Mouse (Mus musculus): ENCODE results near the gene Ap5b1.

Ap5b1 gene

GRCm38 (mm10) chr19:5567534-5568469 lies at the start of gene Ap5b1:
Gene Ap5b1, plus strand, starts transcription at chr19:5568025.
- DNase-seq (ENCODE audit: low read depth in 1 of 2, low spot score in 2 of 2) = peak; percentile 76 to 83

DNA sequence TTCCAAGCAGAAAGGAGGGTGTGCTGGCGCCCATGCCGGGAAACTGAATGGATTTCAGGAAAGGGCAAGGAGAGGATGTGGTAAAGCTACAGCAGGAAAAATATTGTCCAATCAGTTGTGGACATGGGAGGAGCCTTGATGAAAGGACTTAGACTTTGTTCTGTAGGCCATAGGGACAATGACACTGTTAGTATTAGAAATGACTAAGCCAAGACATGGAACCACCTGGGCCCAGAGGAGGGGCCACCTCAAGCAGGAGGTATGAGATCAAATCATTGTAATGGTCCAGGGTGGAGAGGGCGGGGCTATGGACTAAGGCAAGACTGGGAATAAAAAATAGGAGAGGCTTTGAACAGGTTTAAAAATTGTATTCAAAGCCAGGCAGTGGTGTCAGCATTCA lies 49.1 kb upstream of the Ap5b1 start:
- DNase-seq (ENCODE audit: low read depth in 1 of 2, low spot score in 2 of 2) = no peak

- DNase-seq (ENCODE audit: low read depth in 1 of 2, low spot score in 2 of 2) = no peak
Measured at GRCm38 (mm10) chr19:5525204-5525603, 42.6 kb upstream of the Ap5b1 start.

DNA sequence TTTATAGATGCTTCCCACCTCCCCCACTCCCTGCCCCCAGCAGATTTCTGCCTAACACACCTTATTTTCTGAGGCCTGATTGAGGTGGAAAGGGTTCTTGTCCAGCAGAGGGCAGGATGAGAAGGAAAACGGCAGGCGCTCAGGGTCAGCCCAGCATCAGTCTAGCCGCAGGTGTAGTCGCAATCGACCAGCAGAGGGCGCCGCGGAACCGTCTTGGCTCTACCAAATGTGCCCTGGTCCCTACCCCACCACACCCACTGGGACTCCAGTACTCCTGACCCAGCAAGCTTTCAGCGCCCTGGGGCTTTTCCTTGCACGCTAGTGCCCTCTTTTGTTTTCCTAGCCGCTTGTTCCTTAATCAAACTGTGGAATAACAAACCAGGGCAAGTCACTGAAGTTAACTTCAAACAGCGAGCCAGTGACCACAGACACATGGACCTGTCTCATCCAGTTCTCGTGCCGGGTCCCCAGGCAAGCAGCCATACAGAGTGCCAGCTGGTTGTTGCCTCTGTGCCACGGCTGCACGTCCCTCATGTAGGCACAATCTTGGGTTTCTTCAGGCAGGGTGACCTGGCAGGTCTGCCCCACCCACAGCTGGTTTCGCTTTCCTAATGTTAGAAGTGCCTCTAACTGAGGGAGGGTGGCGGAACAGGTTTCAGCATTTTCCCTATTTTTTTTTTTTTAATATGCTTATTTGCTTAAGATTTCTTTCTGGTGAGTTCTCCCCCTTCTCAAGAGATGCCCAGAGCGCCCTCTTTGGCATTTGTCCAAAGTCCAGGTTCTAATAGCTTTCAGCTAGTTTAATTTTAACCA lies 38.3 kb upstream of the Ap5b1 start:
- peak; percentile 86 to 91 for DNase-seq (ENCODE audit: low read depth in 1 of 2, low spot score in 2 of 2)

DNA sequence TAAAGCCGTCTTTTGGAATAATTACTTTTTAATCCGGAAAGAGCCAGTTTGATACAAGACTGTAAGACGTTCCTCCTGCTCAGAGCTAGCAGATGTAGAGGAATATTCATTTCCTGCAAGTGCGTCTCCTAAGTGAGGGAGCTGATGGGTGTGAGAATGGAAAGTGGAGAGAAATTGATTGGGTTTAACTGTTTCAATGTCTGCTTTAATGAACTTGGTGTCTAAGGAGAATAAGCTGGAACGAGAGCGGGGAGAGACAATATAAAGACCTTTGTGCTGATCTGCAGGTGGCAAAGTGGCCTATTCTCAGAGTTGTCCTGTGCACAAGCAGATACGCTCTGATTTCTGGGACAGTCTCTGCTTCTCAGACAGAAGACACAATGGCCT lies 37.7 kb upstream of the Ap5b1 start:
- DNase-seq (ENCODE audit: low read depth in 1 of 2, low spot score in 2 of 2) = no peak

DNA sequence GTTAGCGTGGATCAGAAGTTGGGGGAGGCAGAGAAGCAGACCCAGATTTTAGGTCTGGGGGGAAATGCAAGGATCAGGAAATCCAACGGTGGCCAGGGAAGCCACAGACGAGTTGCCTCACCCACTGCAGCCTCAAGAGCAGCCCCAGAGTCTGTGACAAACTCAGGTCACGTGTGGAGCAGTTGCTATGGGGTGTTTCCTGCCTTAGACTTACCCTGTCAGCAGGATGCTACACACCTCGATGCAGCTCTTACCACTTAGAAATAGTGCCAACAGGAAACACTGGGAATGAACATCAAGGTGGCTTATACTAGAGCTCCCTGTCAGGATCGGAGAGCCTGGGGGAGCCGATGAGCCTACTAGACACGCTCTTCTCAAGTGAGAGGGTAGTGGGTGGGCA lies 35.3 kb upstream of the Ap5b1 start:
- DNase-seq (ENCODE audit: low read depth in 1 of 2, low spot score in 2 of 2) = no peak

DNA sequence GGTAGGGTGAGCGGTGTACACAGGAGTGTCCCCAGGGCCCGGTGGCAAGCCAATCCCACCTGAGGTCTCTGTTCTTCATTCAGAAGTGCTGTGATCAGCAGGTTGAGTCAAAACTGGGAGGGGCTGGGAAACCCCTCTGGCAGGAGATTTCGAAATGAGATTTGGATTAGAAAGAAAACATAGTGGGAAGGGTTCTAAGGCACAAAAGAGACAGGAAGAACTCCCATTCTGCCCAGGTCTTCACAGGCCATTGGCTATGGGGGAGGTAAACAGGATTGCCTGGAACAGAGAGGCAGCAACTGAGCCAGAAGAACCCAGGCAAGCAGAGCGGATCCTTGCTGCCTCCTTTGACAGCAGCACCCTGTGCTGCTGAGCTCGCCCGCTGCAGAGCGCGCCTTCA lies 29.0 kb upstream of the Ap5b1 start:
- DNase-seq (ENCODE audit: low read depth in 1 of 2, low spot score in 2 of 2) = no peak

GRCm38 (mm10) chr19:5543362-5543761 lies 24.5 kb upstream of the Ap5b1 start:
- no peak for DNase-seq (ENCODE audit: low read depth in 1 of 2, low spot score in 2 of 2)

DNA sequence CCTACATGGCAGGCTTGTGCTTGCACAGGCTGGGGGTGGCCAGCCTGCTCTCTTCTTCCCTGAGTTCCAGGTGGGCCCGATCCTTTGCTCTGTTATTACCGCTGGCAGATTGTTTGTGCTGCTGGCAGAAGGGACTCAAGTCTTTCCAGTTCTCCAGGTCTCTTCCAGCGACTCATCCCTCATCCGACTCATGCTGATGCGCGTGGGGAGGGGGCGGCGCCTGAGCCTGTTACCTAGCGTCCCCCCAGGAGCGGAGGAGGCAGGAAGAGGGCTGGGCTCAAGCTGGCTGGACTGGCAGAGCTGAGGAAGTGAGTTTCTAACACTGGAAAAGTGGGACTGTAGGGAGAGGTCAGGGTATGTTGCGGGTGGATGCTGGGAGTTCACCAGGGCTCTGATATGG lies 23.8 kb upstream of the Ap5b1 start:
- DNase-seq (ENCODE audit: low read depth in 1 of 2, low spot score in 2 of 2) = no peak

GRCm38 (mm10) chr19:5547471-5548056 lies 20.3 kb upstream of the Ap5b1 start:
- no peak for DNase-seq (ENCODE audit: low read depth in 1 of 2, low spot score in 2 of 2)

GRCm38 (mm10) chr19:5553802-5554201 lies 14.0 kb upstream of the Ap5b1 start:
- DNase-seq (ENCODE audit: low read depth in 1 of 2, low spot score in 2 of 2) = no peak

DNA sequence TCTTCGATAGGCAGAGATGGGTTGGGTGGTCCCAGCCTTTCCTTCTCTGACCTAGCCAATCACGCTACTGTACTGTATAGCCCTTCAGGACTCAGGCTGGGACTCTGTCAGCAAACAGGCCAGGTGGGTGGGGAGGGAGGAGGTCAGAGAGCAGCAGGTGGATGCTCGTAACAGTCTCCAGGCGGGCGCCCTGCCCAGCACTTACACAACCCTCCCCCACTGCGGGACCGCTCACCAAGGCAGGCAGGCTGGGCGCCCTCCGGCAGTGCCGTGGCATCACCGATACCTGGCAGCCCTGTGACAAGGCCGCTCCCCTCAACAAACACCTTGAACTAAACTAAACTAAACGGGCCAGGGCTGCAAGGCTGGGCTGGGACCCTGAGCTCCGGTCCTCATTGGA lies 13.6 kb upstream of the Ap5b1 start:
- no peak for DNase-seq (ENCODE audit: low read depth in 1 of 2, low spot score in 2 of 2)

GRCm38 (mm10) chr19:5558169-5558568 lies 9.7 kb upstream of the Ap5b1 start:
- no peak for DNase-seq (ENCODE audit: low read depth in 1 of 2, low spot score in 2 of 2)

DNA sequence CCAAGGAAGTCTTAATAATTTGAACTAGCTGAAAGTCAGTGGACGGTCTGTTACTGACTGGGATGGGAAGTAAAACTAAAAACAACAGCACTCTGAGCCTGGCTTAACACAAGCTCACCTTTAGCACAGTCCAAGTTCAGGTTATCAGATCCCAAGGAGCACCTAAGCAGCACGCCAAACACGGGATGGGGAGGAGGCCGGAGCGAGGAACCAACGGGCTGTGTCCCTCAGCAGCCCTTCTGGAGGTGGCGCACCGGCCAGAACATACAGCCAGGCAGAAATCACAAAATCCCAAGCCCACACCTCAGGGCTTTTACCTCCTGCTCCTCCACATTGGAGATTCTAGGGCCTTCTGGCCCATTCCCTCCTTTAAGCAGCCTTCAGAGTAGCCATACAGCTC lies 9.1 kb upstream of the Ap5b1 start:
- DNase-seq (ENCODE audit: low read depth in 1 of 2, low spot score in 2 of 2) = no peak

DNA sequence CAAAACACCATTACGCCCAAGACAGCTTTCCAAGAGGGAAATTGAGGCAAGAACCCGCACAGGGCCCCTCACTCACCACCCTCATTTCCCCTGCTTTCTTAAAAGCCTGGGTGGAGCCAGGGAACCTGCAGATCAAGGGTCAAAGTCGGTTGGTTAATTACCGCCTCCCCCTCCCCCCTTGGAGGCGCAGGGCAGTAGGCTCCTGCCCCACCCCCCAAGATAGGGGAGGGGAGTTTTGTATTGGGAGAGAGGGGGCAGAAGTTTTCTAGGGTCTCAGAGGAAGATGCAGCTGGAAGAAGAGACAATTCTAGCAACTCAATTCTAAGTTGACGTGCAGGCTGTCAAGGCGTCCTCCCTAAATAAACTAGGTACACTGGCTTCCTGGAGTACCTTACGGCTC lies 8.6 kb upstream of the Ap5b1 start:
- no peak for DNase-seq (ENCODE audit: low read depth in 1 of 2, low spot score in 2 of 2)

GRCm38 (mm10) chr19:5559631-5560456 lies 8.0 kb upstream of the Ap5b1 start:
- DNase-seq (ENCODE audit: low read depth in 1 of 2, low spot score in 2 of 2) = no peak

GRCm38 (mm10) chr19:5560457-5561041 lies 7.3 kb upstream of the Ap5b1 start, which contains the start of gene Ovol1:
Gene Ovol1, minus strand, starts transcription at chr19:5560646.
- no peak for DNase-seq (ENCODE audit: low read depth in 1 of 2, low spot score in 2 of 2)

- no peak for DNase-seq (ENCODE audit: low read depth in 1 of 2, low spot score in 2 of 2)
Measured at GRCm38 (mm10) chr19:5561252-5561790, 6.5 kb upstream of the Ap5b1 start.

GRCm38 (mm10) chr19:5561886-5562285 lies 5.9 kb upstream of the Ap5b1 start:
- DNase-seq (ENCODE audit: low read depth in 1 of 2, low spot score in 2 of 2) = no peak

- DNase-seq (ENCODE audit: low read depth in 1 of 2, low spot score in 2 of 2) = no peak
Measured at GRCm38 (mm10) chr19:5562776-5563175, 5.0 kb upstream of the Ap5b1 start.

Data from monocyte, adult 2 months (primary cell).